10 mouse cellular contexts compared by ENCODE assay signal in the genomic region with DNA sequence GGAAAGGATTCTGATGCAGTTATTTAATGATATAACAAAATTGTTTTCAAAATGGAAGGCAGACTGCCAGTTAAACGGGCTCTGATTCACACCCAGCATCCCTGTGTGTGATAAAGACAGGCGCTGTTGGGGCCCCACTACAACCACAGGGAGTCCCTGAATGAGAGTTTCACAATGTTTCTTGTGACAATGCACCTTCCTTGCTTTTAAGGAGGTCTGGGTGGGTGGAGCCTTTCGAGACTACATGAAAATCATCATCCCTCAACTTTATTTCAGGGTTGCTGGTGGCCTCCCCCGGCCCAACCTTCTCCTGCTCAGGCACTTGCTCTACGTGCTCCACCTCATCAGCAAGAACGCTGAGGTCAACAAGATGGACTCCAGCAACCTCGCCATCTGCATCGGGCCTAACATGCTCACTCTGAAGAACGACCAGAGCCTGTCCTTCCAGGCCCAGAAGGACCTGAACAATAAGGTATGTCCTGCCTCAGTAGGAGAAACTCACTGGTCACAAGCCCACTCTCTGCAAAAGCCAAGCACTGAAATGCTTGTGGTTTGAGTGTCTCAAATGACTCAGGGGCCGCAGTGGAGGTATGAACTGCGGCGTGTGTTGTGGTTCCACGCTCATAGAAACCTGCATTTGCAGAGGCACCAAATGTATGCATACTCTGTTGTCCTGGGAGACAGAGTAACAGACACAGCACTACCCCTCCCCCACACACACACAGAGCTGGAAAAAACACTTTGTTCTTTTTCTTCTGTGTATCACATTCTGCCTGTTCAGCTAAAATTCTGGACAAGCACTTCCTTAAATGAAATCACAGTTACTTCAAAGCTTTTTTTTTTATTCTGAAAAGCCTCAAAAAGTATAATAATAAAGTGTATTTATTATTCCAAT. TPM values are rescaled to one million over a fixed set of nuclear protein-coding genes. Genes with fewer than 3 reads are reported as not detected.
A peak's percentile ranks its signal among the peaks of the same experiment; 100 is the strongest.
DNase-seq lines count a peak whose midpoint lies in the region; ATAC-seq and TF ChIP-seq lines count a peak whose summit lies in the region.
"Had no signal": no experiment of that assay in that cellular context is flagged by ENCODE, and none has a peak within 500 bp of the region (broad histone marks: within the 10 kb centered on the region; RNA-seq: fewer than 3 reads in every experiment).

No protein-coding gene starts in this region.

- H3K27me3 ChIP-seq in lung, embryonic 14.5 days (ENCODE audit: insufficient read depth, low read length), result no peaks in the 10 kb centered on the region
- H3K27me3 ChIP-seq in embryonic facial prominence, embryonic 11.5 days (ENCODE audit: control insufficient read depth, insufficient read depth, low read length), result no peaks in the 10 kb centered on the region
- no peaks in the 10 kb centered on the region for H3K27me3 ChIP-seq in limb, embryonic 12.5 days
- H3K27me3 ChIP-seq in intestine, embryonic 15.5 days (replicated peaks), result no peaks in the 10 kb centered on the region
- H3K27me3 ChIP-seq: limb, embryonic 13.5 days had no signal

- ATAC-seq in lung, embryonic 14.5 days (ENCODE audit: insufficient read depth), result 0 out of 2 replicates have a peak, but pooled peaks have one; percentile 17
- peak; percentile 16 for ATAC-seq in CD4-positive, CD25-positive, alpha-beta regulatory T cell, adult 4 months
- ATAC-seq in embryonic facial prominence, embryonic 11.5 days (replicated peaks; ENCODE audit: insufficient number of reproducible peaks, low FRiP score, low TSS enrichment, low read depth), result no peak
- no peak for ATAC-seq in limb, embryonic 12.5 days (ENCODE audit: insufficient number of reproducible peaks, insufficient read depth, low FRiP score, low TSS enrichment, low read depth)
- ATAC-seq in intestine, embryonic 15.5 days, result no peak

- no peaks in the 10 kb centered on the region for H3K4me1 ChIP-seq in lung, embryonic 14.5 days (ENCODE audit: insufficient read depth)
- H3K4me1 ChIP-seq in lung, adult 2 months (ENCODE audit: control insufficient read depth, insufficient read depth, low read length), result no peaks in the 10 kb centered on the region
- no peaks in the 10 kb centered on the region for H3K4me1 ChIP-seq in embryonic facial prominence, embryonic 11.5 days (ENCODE audit: control insufficient read depth, insufficient read depth, low read length)
- peaks cover 6% of the 10 kb centered on the region for H3K4me1 ChIP-seq in limb, embryonic 12.5 days (replicated peaks)
- no peaks in the 10 kb centered on the region for H3K4me1 ChIP-seq in intestine, embryonic 15.5 days (replicated peaks)

- no peak overlapping the region for H3K4me2 ChIP-seq in lung, embryonic 14.5 days
- no peak overlapping the region for H3K4me2 ChIP-seq in embryonic facial prominence, embryonic 11.5 days (ENCODE audit: low read depth, low read length)
- H3K4me2 ChIP-seq in limb, embryonic 12.5 days, result no peak overlapping the region
- H3K4me2 ChIP-seq in intestine, embryonic 15.5 days (replicated peaks), result no peak overlapping the region
- H3K4me2 ChIP-seq: limb, embryonic 13.5 days had no signal

- 77% methylated on average over 13 of the region's 13 CpGs for WGBS in lung, embryonic 14.5 days
- 77% methylated on average over 13 of the region's 13 CpGs for WGBS in lung, adult 2 months
- 79% methylated on average over 13 of the region's 13 CpGs for WGBS in embryonic facial prominence, embryonic 11.5 days
- WGBS in limb, embryonic 12.5 days, result 79% methylated on average over 13 of the region's 13 CpGs
- WGBS in intestine, embryonic 15.5 days, result 78% methylated on average over 13 of the region's 13 CpGs

- no peaks in the 10 kb centered on the region for H3K36me3 ChIP-seq in lung, embryonic 14.5 days (ENCODE audit: insufficient read depth)
- H3K36me3 ChIP-seq in embryonic facial prominence, embryonic 11.5 days (replicated peaks; ENCODE audit: control insufficient read depth, insufficient read depth, low read depth, low read length), result no peaks in the 10 kb centered on the region
- H3K36me3 ChIP-seq in limb, embryonic 12.5 days, result no peaks in the 10 kb centered on the region
- no peaks in the 10 kb centered on the region for H3K36me3 ChIP-seq in intestine, embryonic 15.5 days
- H3K36me3 ChIP-seq: G1E; limb, embryonic 13.5 days had no signal

- no peak for TF ChIP-seq POLR2A in lung, adult 2 months (IDR thresholded peaks at IDR 0.05; ENCODE audit: borderline replicate concordance, extremely low read depth, low read depth, low read length)

- H3K27ac ChIP-seq in lung, embryonic 14.5 days (ENCODE audit: low read depth), result no peak overlapping the region
- no peak overlapping the region for H3K27ac ChIP-seq in embryonic facial prominence, embryonic 11.5 days (replicated peaks; ENCODE audit: low read depth, low read length)
- 0 out of 2 replicates have a peak overlapping the region, but pooled peaks have one; percentile 17 for H3K27ac ChIP-seq in limb, embryonic 12.5 days
- H3K27ac ChIP-seq in intestine, embryonic 15.5 days, result no peak overlapping the region
- H3K27ac ChIP-seq: limb, embryonic 13.5 days had no signal

- intact Hi-C loops in heart, postnatal 10 days (cut with DNase I), result no loop called here

- no peak for TF ChIP-seq CTCF in lung, embryonic 14.5 days (IDR thresholded peaks at IDR 0.05; ENCODE audit: low read depth)
- no peak for TF ChIP-seq CTCF in lung, adult 2 months (IDR thresholded peaks at IDR 0.05; ENCODE audit: insufficient read depth, low read length)

- no peak overlapping the region for H3K9ac ChIP-seq in lung, embryonic 14.5 days
- no peak overlapping the region for H3K9ac ChIP-seq in embryonic facial prominence, embryonic 11.5 days (replicated peaks; ENCODE audit: low read length)
- no peak overlapping the region for H3K9ac ChIP-seq in limb, embryonic 12.5 days (replicated peaks)
- H3K9ac ChIP-seq in intestine, embryonic 15.5 days, result no peak overlapping the region
- H3K9ac ChIP-seq: limb, embryonic 13.5 days had no signal

- no peaks in the 10 kb centered on the region for H3K9me3 ChIP-seq in lung, embryonic 14.5 days (ENCODE audit: low read depth, low read length)
- H3K9me3 ChIP-seq in embryonic facial prominence, embryonic 11.5 days (replicated peaks; ENCODE audit: control insufficient read depth, low read length), result no peaks in the 10 kb centered on the region
- H3K9me3 ChIP-seq in limb, embryonic 12.5 days, result no peaks in the 10 kb centered on the region
- no peaks in the 10 kb centered on the region for H3K9me3 ChIP-seq in intestine, embryonic 15.5 days
- H3K9me3 ChIP-seq: G1E; limb, embryonic 13.5 days had no signal

- no peak overlapping the region for H3K4me3 ChIP-seq in lung, embryonic 14.5 days (ENCODE audit: low read depth, low read length)
- no peak overlapping the region for H3K4me3 ChIP-seq in lung, adult 2 months (replicated peaks; ENCODE audit: extremely low read depth, low read depth, low read length)
- no peak overlapping the region for H3K4me3 ChIP-seq in embryonic facial prominence, embryonic 11.5 days (ENCODE audit: low read depth, low read length)
- H3K4me3 ChIP-seq in limb, embryonic 12.5 days (replicated peaks), result no peak overlapping the region
- no peak overlapping the region for H3K4me3 ChIP-seq in intestine, embryonic 15.5 days (replicated peaks)
- H3K4me3 ChIP-seq: limb, embryonic 13.5 days had no signal

- peak; percentile 13 for DNase-seq in lung, embryonic 14.5 days
- DNase-seq in lung, adult 2 months, result no peak
- peak; percentile 45 for DNase-seq in embryonic facial prominence, embryonic 11.5 days (ENCODE audit: low spot score)
- DNase-seq in heart, postnatal 10 days, result no peak
- no peak for DNase-seq in layer of hippocampus, adult 8-10 months (ENCODE audit: low spot score in 2 of 2)

RNA-seq across cellular contexts. Expression of a gene that starts 5.5 kb away (rescaled TPM):
- polyA plus RNA-seq in lung, embryonic 14.5 days (2014; fragmentation: Nextera tagmentation; extraction: Ambion mirVana), result 0.68 and 0.92 TPM in 2 replicates
- polyA plus RNA-seq in lung, adult 2 months (2012; rRNA removed), result 2.6 and 3.5 TPM in 2 replicates
- polyA plus RNA-seq in CD4-positive, CD25-positive, alpha-beta regulatory T cell, adult 4 months (2017; shearing (Covaris generic)), result 100 to 1,000 TPM; 108 to 131 TPM
- polyA plus RNA-seq in embryonic facial prominence, embryonic 11.5 days (2014; fragmentation: Nextera tagmentation; extraction: Ambion mirVana), result 0.42 and 0.65 TPM in 2 replicates
- polyA plus RNA-seq in limb, embryonic 12.5 days (2016; fragmentation: Nextera tagmentation; extraction: Ambion mirVana), result 0.41 and 0.50 TPM in 2 replicates
- polyA plus RNA-seq in intestine, embryonic 15.5 days (2015; fragmentation: Nextera tagmentation; extraction: Ambion mirVana), result 1.6 and 1.8 TPM in 2 replicates
- total RNA-seq in heart, postnatal 10 days (2021), result 1 to 10 TPM; 2.6 to 3.0 TPM
- total RNA-seq in layer of hippocampus, adult 8-10 months (2022), result 1 to 10 TPM; 5.4 to 8.0 (median 6.2) TPM

RNA-seq across cellular contexts. Expression of a gene that starts 14.1 kb away (rescaled TPM):
- polyA plus RNA-seq in lung, embryonic 14.5 days (2014; fragmentation: Nextera tagmentation; extraction: Ambion mirVana), result 48.2 and 51.2 TPM in 2 replicates
- polyA plus RNA-seq in lung, adult 2 months (2012; rRNA removed), result 76.2 and 115 TPM in 2 replicates
- 10 to 100 TPM; 24.2 to 34.8 TPM for polyA plus RNA-seq in CD4-positive, CD25-positive, alpha-beta regulatory T cell, adult 4 months (2017; shearing (Covaris generic))
- 46.0 and 52.9 TPM in 2 replicates for polyA plus RNA-seq in embryonic facial prominence, embryonic 11.5 days (2014; fragmentation: Nextera tagmentation; extraction: Ambion mirVana)
- 46.9 and 52.0 TPM in 2 replicates for polyA plus RNA-seq in limb, embryonic 12.5 days (2016; fragmentation: Nextera tagmentation; extraction: Ambion mirVana)
- 45.8 and 51.8 TPM in 2 replicates for polyA plus RNA-seq in intestine, embryonic 15.5 days (2015; fragmentation: Nextera tagmentation; extraction: Ambion mirVana)
- total RNA-seq in heart, postnatal 10 days (2021), result 10 to 100 TPM; 40.8 to 42.8 TPM
- total RNA-seq in layer of hippocampus, adult 8-10 months (2022), result 10 to 100 TPM; 31.2 to 43.9 (median 38.3) TPM

Comparison
In these comparisons a context has a peak if more than half of its experiments do, and no peak if none do; other contexts are left out.
1. DNase-seq: peak in lung, embryonic 14.5 days (single experiment) and embryonic facial prominence, embryonic 11.5 days (single experiment); none in lung, adult 2 months (single experiment), heart, postnatal 10 days (0 of 2) and layer of hippocampus, adult 8-10 months (0 of 2).
2. ATAC-seq: peak in lung, embryonic 14.5 days (single experiment) and CD4-positive, CD25-positive, alpha-beta regulatory T cell, adult 4 months (single experiment); none in embryonic facial prominence, embryonic 11.5 days (single experiment), limb, embryonic 12.5 days (single experiment) and intestine, embryonic 15.5 days (single experiment).
3. RNA of a gene that starts 5.5 kb away (polyA plus RNA-seq): 108 to 131 TPM in CD4-positive, CD25-positive, alpha-beta regulatory T cell, adult 4 months; 2.6 to 3.5 TPM in lung, adult 2 months, 1.6 to 1.8 TPM in intestine, embryonic 15.5 days, 0.68 to 0.92 TPM in lung, embryonic 14.5 days, 0.42 to 0.65 TPM in embryonic facial prominence, embryonic 11.5 days and 0.41 to 0.50 TPM in limb, embryonic 12.5 days; every median in the first group is over 10 times any median in the second.